Mouse (Mus musculus) cerebellum, postnatal 36 days (tissue): Measurements from ENCODE around the gene Gm13698.
"Not testable (repeated sequence)": the region's sequence is repeated elsewhere in the genome, so short reads cannot be mapped to it uniquely, and the experiment has no call there.

ENCODE experiments used
- DNase-seq, 2 experiments: peaks; one replicate each; pipeline ENCODE4 v3.0.0; 2021 to 2022; ENCODE audit warnings: mixed read lengths in 2 of 2

Gm13698 gene

DNA sequence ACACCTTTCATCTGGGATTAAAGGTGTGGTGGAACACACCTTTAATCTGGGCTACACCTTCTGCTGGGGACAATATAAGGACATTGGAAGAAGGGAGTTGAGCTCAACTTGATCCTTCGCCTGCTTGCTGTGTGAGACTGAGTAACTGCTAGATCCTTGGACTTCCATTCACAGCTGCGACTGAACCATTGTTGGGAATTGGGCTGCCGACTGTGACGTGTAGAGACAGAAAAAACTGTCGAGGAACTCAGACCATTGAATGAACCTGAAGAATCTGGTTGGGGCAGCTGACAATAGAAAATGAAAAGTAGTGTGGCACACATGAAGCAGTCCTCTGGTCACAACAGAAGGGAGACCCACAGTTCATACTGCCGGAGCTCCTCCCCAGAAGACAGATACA, at the start of gene Gm13698:
Gene Gm13698 (plus strand): TSS at position 301 of the 400 bp plus-strand sequence.
- DNase-seq: not testable (repeated sequence)

DNA sequence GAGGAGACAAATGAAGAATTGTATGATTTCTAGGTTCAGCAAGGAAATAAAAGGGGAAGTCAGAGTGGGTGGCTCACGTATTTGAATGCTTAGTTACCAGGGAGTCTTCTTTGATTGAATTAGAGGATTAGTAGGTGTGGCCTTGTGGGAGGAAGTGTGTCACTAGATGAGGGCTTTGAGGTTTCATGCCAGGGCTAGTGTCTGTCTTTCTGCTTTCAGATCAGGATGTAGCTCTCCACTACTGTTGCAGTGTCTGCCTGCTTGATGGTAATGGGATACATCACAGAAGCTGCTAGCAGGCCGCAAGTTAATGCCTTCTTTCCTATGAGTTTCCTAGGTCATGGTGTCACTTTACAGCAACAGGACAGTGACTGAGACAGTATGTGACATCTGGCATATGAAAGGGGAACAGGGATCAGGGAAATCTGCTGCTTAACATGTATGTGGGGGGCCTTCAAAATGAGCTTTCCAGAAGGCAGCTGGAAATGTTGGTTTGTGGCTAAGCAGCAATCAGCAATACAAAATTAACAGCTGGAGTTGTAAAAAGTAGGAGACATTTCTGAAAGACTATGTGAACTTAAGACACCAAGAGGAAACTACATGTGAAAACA, 25.9 kb upstream of the Gm13698 start:
- no peak for DNase-seq

DNA sequence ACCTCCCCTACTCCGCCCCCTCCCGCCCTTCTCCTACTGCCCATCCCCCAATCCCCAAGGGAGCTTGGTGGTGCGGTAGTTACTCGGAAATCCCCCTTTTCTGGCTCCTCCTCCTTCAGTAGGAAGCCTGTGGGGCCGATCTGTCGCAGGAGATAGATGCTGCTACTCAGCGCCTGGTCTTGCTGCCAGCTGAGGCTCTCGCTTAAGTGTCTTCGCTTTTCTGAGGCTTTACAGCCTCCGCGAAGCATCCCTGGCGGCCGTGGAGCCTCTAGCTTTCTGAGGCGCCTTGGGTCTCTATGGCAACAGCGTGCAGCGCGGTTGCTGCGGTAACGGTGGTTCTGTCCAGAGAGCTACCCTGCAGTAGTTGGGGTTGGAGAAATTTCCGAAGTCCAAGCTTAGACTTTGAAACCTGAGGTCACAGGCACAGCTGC, 14.5 kb upstream of the Gm13698 start, which contains the start of gene Zswim2:
Gene Zswim2 (minus strand): TSS at position 298 of the 431 bp plus-strand sequence.
- peak; percentile 58 to 59 for DNase-seq

DNA sequence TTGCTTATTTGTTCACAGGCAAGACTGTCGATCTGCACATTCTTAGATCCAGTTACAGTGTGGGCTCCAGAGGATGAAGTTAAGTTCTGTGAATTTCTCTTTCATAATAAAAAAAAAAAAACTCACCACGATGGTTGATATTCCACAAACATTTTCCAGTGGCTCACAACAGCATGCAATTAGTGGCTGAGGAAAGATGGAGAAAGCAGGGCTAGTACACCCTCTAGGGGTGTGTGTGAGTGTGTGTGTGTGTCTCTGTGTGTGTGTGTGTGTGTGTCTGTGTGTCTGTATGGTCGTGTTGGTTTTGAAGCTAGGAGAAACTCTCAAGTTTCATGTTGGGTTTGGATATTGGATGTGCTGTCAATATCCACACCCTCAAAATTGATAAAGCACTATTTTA, 14.1 kb upstream of the Gm13698 start:
- DNase-seq: no peak

DNA sequence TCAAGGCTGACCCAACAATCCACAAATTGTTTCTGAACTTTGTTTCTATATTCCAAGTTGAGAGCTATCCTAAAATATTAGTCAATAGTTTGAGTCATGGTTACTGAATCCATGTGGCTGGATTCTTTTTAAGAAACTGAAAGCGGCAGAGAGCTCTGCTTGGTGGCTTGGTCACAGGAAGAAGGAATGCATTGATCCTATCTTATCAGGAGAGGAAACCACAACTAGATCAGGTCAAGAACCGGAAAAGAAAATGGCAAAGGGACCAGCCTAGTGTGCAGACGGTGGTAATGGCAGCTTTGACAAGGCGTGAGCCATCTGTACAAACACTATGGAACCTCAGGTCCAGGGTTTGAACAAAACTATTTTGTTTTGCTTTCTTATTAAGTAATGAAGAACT, 13.7 kb upstream of the Gm13698 start:
- no peak for DNase-seq

DNA sequence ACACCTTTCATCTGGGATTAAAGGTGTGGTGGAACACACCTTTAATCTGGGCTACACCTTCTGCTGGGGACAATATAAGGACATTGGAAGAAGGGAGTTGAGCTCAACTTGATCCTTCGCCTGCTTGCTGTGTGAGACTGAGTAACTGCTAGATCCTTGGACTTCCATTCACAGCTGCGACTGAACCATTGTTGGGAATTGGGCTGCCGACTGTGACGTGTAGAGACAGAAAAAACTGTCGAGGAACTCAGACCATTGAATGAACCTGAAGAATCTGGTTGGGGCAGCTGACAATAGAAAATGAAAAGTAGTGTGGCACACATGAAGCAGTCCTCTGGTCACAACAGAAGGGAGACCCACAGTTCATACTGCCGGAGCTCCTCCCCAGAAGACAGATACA, 5.7 kb downstream of the Gm13698 start, which contains the start of gene Gm13693:
Gene Gm13693 (plus strand): TSS at position 301 of the 400 bp plus-strand sequence.
- not testable (repeated sequence) for DNase-seq

DNA sequence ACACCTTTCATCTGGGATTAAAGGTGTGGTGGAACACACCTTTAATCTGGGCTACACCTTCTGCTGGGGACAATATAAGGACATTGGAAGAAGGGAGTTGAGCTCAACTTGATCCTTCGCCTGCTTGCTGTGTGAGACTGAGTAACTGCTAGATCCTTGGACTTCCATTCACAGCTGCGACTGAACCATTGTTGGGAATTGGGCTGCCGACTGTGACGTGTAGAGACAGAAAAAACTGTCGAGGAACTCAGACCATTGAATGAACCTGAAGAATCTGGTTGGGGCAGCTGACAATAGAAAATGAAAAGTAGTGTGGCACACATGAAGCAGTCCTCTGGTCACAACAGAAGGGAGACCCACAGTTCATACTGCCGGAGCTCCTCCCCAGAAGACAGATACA, 11.5 kb downstream of the Gm13698 start, which contains the start of gene Gm13695:
Gene Gm13695 (plus strand): TSS at position 301 of the 400 bp plus-strand sequence.
- not testable (repeated sequence) for DNase-seq

DNA sequence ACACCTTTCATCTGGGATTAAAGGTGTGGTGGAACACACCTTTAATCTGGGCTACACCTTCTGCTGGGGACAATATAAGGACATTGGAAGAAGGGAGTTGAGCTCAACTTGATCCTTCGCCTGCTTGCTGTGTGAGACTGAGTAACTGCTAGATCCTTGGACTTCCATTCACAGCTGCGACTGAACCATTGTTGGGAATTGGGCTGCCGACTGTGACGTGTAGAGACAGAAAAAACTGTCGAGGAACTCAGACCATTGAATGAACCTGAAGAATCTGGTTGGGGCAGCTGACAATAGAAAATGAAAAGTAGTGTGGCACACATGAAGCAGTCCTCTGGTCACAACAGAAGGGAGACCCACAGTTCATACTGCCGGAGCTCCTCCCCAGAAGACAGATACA, 17.3 kb downstream of the Gm13698 start, which contains the start of gene Gm13696:
Gene Gm13696 (plus strand): TSS at position 301 of the 400 bp plus-strand sequence.
- DNase-seq: not testable (repeated sequence)

DNA sequence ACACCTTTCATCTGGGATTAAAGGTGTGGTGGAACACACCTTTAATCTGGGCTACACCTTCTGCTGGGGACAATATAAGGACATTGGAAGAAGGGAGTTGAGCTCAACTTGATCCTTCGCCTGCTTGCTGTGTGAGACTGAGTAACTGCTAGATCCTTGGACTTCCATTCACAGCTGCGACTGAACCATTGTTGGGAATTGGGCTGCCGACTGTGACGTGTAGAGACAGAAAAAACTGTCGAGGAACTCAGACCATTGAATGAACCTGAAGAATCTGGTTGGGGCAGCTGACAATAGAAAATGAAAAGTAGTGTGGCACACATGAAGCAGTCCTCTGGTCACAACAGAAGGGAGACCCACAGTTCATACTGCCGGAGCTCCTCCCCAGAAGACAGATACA, 23.1 kb downstream of the Gm13698 start, which contains the start of gene Gm13694:
Gene Gm13694 (plus strand): TSS at position 301 of the 400 bp plus-strand sequence.
- not testable (repeated sequence) for DNase-seq

DNA sequence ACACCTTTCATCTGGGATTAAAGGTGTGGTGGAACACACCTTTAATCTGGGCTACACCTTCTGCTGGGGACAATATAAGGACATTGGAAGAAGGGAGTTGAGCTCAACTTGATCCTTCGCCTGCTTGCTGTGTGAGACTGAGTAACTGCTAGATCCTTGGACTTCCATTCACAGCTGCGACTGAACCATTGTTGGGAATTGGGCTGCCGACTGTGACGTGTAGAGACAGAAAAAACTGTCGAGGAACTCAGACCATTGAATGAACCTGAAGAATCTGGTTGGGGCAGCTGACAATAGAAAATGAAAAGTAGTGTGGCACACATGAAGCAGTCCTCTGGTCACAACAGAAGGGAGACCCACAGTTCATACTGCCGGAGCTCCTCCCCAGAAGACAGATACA, 28.9 kb downstream of the Gm13698 start, which contains the start of gene Gm13697:
Gene Gm13697 (plus strand): TSS at position 301 of the 400 bp plus-strand sequence.
- DNase-seq: not testable (repeated sequence)

DNA sequence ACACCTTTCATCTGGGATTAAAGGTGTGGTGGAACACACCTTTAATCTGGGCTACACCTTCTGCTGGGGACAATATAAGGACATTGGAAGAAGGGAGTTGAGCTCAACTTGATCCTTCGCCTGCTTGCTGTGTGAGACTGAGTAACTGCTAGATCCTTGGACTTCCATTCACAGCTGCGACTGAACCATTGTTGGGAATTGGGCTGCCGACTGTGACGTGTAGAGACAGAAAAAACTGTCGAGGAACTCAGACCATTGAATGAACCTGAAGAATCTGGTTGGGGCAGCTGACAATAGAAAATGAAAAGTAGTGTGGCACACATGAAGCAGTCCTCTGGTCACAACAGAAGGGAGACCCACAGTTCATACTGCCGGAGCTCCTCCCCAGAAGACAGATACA, 34.8 kb downstream of the Gm13698 start, which contains the start of gene Gm13691:
Gene Gm13691 (plus strand): TSS at position 301 of the 400 bp plus-strand sequence.
- DNase-seq: not testable (repeated sequence)

DNA sequence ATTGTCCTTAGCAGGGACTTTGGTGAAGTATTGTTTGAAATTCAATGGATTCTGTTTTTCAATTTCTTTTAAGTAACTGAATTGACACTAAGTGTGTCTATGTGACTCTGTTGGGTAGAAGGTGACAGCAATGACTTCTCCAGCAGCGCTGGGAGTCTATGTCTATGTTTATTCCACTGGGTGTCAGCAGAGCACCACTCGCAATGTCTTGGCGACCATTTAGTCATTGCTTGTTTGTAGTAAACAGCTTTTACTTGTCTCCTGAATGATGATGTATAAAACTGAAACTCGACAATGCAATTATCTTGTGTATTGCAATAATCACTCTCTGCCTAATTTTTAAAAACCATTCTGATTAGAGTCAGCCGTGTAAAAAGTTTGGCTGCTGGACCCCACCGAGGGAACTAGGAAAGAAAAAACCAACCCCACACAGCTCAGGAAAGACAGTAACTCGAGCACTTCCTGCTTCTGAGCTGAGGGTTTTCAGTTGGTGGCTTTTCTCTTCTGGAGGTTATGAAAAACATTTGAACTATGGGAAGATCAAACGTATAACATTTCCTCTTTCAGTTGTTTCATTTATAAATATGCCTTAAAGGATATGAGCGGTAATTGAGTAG, 38.3 kb downstream of the Gm13698 start:
- not testable (repeated sequence) for DNase-seq

DNA sequence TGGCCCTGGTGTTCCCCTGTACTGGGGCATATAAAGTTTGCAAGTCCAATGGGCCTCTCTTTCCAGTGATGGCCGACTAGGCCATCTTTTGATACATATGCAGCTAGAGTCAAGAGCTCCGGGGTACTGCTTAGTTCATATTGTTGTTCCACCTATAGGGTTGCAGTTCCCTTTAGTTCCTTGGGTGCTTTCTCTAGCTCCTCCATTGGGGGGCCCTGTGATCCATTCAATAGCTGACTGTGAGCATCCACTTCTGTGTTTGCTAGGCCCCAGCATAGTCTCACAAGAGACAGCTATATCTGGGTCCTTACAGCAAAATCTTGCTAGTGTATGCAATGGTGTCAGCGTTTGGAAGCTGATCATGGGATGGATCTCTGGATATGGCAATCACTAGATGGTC, 39.0 kb downstream of the Gm13698 start:
- DNase-seq: not testable (repeated sequence)
